Mouse (Mus musculus): ENCODE measurements around the gene Tha1. TPM values are rescaled to one million over a fixed set of nuclear protein-coding genes. Genes with fewer than 3 reads are reported as not detected.

Tha1 gene
- total RNA-seq, 2 experiments from 2014 or later, result 2.1 to 2.3 TPM

DNA sequence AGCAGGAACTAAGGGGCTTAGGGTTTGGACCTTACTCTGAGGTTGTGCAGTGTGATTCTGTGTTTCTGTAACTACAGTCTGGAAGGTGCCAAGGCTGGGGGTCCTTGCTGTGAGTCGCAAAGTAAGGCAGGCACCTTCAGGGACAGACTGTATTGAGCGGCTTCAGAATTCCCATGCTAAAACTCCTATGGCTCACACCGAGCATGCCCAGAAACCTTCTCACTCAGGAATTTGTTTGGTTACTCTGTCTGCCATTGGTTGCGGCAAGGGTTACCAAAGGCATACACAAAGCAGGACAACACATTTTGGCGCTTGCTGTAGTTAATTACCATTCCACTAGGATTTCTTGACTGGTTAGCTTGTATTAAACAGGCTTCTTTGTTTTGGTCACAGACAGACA is 47.1 kb downstream of the Tha1 start:
- DNase-seq (ENCODE audit: low spot score in 2 of 2), result no peak

DNA sequence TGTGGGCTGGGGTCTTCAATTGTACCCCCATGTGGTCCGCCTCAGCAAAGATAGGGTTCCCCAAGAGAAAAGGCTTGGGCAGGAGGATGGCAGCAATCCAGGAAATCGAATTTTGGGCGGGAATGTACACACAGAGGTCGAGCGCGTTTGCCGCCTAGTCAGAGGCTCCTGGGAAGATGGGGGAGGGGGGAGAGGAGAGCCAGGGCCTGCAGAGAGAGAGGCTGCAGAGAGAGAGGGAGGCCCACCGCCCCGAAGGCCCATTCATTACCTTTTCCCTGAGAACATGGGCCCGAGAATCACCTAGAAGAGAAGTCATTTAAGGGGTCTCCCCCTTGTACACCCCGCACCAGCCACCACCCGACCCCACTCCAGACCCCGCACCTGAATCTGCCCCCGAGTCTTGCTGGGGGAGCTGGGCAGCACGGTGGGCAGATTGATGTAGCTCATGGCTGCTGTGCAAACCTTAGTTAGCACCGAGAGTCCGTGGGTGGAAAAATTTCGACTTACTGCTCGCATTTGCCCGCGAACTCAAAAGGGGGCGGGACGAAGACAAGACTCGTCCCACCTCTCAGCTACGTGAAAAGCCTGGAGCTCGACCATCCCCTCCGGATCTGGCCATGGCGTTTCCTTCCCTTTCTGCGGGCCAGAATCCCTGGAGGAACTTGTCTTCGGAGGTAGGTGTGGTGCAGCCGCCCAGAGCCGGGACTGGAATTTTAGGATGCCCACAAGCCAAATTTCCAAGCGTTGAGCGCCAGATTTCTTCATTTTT is 47.8 kb downstream of the Tha1 start, which contains the start of the genes Afmid and Tk1:
Gene Afmid, plus strand, starts transcription at position 592 of the 769 bp plus-strand sequence.
Gene Tk1, minus strand, starts transcription at position 760 of the 769 bp plus-strand sequence.
- DNase-seq (ENCODE audit: low spot score in 2 of 2), result peak; percentile 54 to 59

DNA sequence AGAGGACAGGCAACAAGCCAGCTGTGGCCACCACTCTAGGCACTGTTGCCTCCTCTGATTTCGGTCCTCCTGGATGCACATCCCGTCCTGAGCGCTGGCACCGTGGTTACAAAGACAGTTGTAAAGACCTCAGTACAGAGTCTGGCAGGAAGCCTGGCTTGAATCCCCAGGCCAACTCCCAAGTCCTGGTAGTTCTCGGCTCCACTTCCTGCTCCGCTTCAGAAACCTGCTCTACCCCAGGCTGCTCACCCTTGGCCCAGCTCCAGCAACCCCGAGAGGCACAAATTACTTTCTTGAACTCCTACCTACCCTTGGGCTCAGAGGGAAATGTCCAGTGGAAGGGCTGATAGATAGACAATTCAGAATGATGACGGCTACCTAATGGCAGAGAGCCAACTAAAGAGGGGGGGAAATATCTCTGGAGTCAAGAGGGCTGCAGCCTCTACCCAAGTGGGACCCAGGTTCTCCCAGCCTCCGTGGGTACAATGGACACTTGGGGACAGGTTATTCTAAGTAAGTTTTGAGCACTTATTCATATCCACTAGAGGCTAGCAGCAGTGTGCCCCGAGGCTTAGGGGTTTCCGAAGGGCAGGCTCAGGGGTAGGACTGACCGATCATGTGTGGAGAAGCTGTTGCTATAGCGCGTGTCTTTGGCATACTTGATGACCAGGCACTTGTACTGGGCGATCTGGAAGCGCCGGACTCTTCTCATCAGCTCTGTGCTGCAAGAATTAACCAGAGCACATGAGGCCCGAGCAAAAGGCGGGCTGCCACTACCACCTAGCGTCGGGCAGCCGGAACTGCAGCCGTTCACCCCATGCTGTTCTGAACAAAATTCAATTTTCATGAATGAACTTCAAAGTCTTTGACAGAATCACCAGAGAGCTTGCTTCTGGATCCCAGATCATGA is 49.0 kb downstream of the Tha1 start:
- peak; percentile 86 for DNase-seq (ENCODE audit: low spot score in 2 of 2)

DNA sequence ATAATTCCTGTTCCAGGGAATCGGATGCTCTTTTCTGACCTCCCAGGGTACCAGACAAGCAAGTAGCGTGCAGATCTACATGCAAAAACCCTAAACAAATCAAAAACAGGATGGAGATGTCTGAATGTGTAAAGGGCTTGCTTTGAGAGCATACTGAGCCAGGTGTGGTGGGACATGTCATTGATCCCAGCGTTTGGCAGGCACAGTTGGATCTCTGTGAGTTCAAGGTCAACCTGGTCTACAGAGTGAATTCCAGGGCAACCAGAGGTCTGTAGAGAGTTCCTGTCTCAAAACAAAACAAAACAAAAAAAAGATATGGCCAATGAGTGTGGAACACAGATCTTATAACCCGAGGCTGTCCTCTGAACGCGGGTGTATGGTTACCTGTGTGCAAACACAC is 49.9 kb downstream of the Tha1 start:
- DNase-seq (ENCODE audit: low spot score in 2 of 2), result no peak

DNA sequence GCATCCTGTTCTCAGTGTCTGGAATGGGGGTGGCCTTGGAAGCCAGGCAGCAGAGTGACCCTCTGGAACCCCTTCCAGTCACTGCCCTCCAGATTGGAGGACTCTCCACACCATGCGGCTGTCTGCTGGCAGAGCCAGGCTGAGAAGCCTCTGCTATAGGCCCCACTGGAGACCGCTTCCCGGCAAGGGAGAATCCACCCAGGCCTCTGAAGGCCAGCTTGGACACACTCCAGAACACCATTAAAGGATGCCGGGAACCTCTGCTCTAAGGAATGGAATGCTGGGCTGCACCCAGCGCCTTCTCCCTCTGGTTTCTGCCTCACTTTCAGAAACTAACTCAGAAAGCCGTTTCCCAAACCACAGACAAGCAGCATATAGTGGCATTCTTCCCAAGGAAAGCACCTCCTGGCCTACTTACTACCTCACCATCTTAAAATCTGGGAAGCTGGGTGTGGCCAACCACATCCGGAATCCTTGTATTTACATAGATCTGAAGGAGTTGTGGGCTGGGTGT is 50.5 kb downstream of the Tha1 start:
- no peak for DNase-seq (ENCODE audit: low spot score in 2 of 2)

DNA sequence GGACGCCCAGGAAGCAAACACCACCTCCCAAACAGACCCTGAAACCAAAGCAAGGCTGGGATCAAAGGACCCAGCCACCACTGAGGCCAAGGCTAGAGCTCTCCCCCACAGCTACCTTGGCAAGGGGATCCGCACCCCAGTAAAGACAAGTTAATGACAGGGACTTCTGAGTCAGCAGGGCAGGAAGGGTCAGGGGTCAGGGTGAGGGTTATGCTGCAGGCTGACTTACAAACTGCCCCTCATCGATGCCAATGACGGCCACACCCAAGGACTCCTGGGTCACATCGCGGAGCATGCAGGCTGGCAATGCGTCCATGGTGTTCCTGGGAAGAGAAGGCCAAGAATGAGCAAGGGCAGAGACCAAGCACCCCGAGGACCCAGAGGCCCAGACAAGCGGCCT is 51.4 kb downstream of the Tha1 start:
- no peak for DNase-seq (ENCODE audit: low spot score in 2 of 2)

DNA sequence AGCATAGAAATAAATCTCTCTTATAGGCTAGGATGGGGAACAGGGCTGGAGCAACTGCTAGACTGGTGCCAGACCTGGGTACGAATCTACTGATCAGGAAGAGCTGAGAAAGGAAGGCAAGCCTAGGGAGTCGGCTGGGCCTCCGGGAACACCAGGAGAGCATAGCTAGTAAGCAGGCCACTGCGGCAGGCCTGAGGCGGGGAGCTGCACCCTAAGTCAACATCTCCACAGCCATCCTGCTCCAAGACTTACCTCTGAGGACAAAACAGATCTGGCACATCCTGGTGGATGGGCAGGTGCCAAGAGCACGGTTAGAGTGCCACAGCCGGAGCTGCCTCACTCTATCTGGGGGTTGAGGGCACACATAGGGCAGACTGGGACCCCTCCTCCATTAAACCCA is 53.1 kb downstream of the Tha1 start:
- no peak for DNase-seq (ENCODE audit: low spot score in 2 of 2)

DNA sequence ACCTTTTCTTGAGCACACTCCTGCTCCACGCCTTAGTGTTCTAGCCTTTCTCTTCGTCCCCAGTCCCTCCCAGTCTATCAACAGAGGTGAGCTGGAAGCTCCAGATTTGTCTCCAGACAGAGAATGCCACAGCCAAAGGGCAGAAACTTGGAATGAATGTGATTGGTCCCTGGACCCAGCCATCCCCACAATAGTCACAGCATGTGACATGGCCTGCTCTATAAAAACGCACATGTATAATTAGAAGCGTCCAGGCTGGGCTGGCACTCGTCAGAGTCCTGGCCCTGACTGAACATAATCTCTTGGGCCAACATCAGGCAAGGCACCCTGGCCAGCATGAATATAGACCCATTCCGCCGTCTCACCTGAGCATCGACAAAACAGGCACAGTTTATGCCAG is 54.2 kb downstream of the Tha1 start:
- no peak for DNase-seq (ENCODE audit: low spot score in 2 of 2)

Other genes starting within 250 kb of the Tha1 start
- 10 to 100 TPM; 70.1 to 70.4 TPM for gene Tnrc6c, start 219.2 kb downstream of the Tha1 start, total RNA-seq (2021)
- 1 to 10 TPM in 1 of 2 experiments, under 1 TPM in 1; 0.60 to 1.5 TPM for gene Tmc8, start 91.4 kb downstream of the Tha1 start, total RNA-seq (2021)
- 1 to 10 TPM; 5.5 to 5.9 TPM for gene Tmc6, start 91.3 kb downstream of the Tha1 start, total RNA-seq (2021)
- gene 6030468B19Rik, start 75.8 kb downstream of the Tha1 start, total RNA-seq (2021), result not detected
- 1 to 10 TPM; 3.4 to 3.5 TPM for gene Gm20708, start 63.8 kb downstream of the Tha1 start, total RNA-seq (2021)
- 10 to 100 TPM; 11.3 to 12.3 TPM for gene Syngr2, start 63.8 kb downstream of the Tha1 start, total RNA-seq (2021)
- 1 to 10 TPM; 5.6 to 7.3 TPM for gene Afmid, start 47.6 kb downstream of the Tha1 start, total RNA-seq (2021)
- gene Tk1, start 47.4 kb downstream of the Tha1 start, total RNA-seq (2021), result 1 to 10 TPM; 5.4 TPM
- gene Birc5, start 24.2 kb downstream of the Tha1 start, total RNA-seq (2021), result 1 to 10 TPM; 5.0 to 5.2 TPM
- under 1 TPM in 1 of 2 experiments, not detected in 1; 0.25 TPM for gene Tmem235, start 12.7 kb downstream of the Tha1 start, total RNA-seq (2021)
- gene Socs3, start 96.6 kb upstream of the Tha1 start, total RNA-seq (2021), result 1 to 10 TPM; 2.3 to 2.8 TPM
- gene Pgs1, start 112.8 kb upstream of the Tha1 start, total RNA-seq (2021), result 10 to 100 TPM; 59.2 to 59.6 TPM

Measured in layer of hippocampus, postnatal 10 days (tissue).